Mouse (Mus musculus): ENCODE measurements around the gene Rsu1.

The Rsu1 gene

GRCm38 (mm10) chr2:13168743-13169142 lies 102.5 kb downstream of the Rsu1 start:
- DNase-seq (ENCODE audit: low spot score): no peak

- DNase-seq (ENCODE audit: low spot score): no peak
Observed at GRCm38 (mm10) chr2:13161717-13162116, 109.5 kb downstream of the Rsu1 start.

GRCm38 (mm10) chr2:13145245-13145644 lies 126.0 kb downstream of the Rsu1 start:
- DNase-seq (ENCODE audit: low spot score): no peak

GRCm38 (mm10) chr2:13134890-13135289 lies 136.3 kb downstream of the Rsu1 start:
- DNase-seq (ENCODE audit: low spot score): no peak

GRCm38 (mm10) chr2:13132841-13133240 lies 138.4 kb downstream of the Rsu1 start:
- no peak for DNase-seq (ENCODE audit: low spot score)

- DNase-seq (ENCODE audit: low spot score): no peak
Observed at GRCm38 (mm10) chr2:13132406-13132805, 138.8 kb downstream of the Rsu1 start.

GRCm38 (mm10) chr2:13129859-13130258 lies 141.4 kb downstream of the Rsu1 start:
- DNase-seq (ENCODE audit: low spot score): no peak

- no peak for DNase-seq (ENCODE audit: low spot score)
Observed at GRCm38 (mm10) chr2:13129337-13129736, 141.9 kb downstream of the Rsu1 start.

- no peak for DNase-seq (ENCODE audit: low spot score)
Observed at GRCm38 (mm10) chr2:13120461-13120860, 150.8 kb downstream of the Rsu1 start.

- no peak for DNase-seq (ENCODE audit: low spot score)
Observed at GRCm38 (mm10) chr2:13117896-13118295, 153.3 kb downstream of the Rsu1 start.

- DNase-seq (ENCODE audit: low spot score): no peak
Observed at GRCm38 (mm10) chr2:13106531-13106930, 164.7 kb downstream of the Rsu1 start.

- DNase-seq (ENCODE audit: low spot score): no peak
Observed at GRCm38 (mm10) chr2:13104388-13104787, 166.8 kb downstream of the Rsu1 start.

GRCm38 (mm10) chr2:13103797-13104200 lies 167.4 kb downstream of the Rsu1 start:
- no peak for DNase-seq (ENCODE audit: low spot score)

GRCm38 (mm10) chr2:13094045-13094444 lies 177.2 kb downstream of the Rsu1 start:
- DNase-seq (ENCODE audit: low spot score): no peak

GRCm38 (mm10) chr2:13093570-13093969 lies 177.6 kb downstream of the Rsu1 start:
- DNase-seq (ENCODE audit: low spot score): no peak

GRCm38 (mm10) chr2:13091399-13092015 lies 179.7 kb downstream of the Rsu1 start:
- no peak for DNase-seq (ENCODE audit: low spot score)

- no peak for DNase-seq (ENCODE audit: low spot score)
Observed at GRCm38 (mm10) chr2:13090841-13091240, 180.4 kb downstream of the Rsu1 start.

GRCm38 (mm10) chr2:13089861-13090260 lies 181.4 kb downstream of the Rsu1 start:
- DNase-seq (ENCODE audit: low spot score): no peak

- DNase-seq (ENCODE audit: low spot score): no peak
Observed at GRCm38 (mm10) chr2:13088266-13088665, 182.9 kb downstream of the Rsu1 start.

- DNase-seq (ENCODE audit: low spot score): no peak
Observed at GRCm38 (mm10) chr2:13087811-13088210, 183.4 kb downstream of the Rsu1 start.

- no peak for DNase-seq (ENCODE audit: low spot score)
Observed at GRCm38 (mm10) chr2:13084223-13084622, 187.0 kb downstream of the Rsu1 start.

GRCm38 (mm10) chr2:13080476-13080875 lies 190.7 kb downstream of the Rsu1 start:
- DNase-seq (ENCODE audit: low spot score): no peak

- DNase-seq (ENCODE audit: low spot score): no peak
Observed at GRCm38 (mm10) chr2:13072243-13072642, 199.0 kb downstream of the Rsu1 start.

- no peak for DNase-seq (ENCODE audit: low spot score)
Observed at GRCm38 (mm10) chr2:13060426-13061170, 210.6 kb downstream of the Rsu1 start.

Measured in ovary, postnatal 14 days (tissue).